Mouse (Mus musculus): ENCODE results near the gene Daam2. TPM values are rescaled to one million over a fixed set of nuclear protein-coding genes. Genes with fewer than 3 reads are reported as not detected.

Gene Daam2
- polyA plus RNA-seq, 1 experiment from 2014 or later = 1.6 TPM

DNA sequence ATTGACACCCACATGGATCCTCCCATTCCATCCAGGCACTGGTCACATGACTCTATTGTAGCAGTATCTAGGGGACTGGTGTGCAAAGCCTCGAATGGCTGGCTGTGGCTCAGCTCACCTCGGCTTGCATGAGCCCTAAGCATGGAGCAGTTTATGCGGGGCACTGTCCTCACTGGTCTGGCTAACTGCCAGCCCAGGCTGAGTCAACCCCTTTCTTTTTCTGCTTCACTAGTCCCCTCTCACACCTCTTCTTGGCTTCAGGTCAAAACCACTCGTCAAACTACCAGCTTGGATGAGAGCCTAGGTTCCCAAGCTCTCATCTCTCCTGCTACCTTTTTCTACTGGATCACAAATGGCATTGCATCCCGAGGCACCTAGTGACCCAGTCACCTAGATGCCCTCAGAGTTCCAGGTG lies 51.5 kb downstream of the Daam2 start:
- WGBS = 66% methylated on average over 5 of the region's 5 CpGs
- no peaks in the 10 kb centered on the region for H3K27me3 ChIP-seq
- no peak; the same call in 1 of the 2 replicates for ATAC-seq

DNA sequence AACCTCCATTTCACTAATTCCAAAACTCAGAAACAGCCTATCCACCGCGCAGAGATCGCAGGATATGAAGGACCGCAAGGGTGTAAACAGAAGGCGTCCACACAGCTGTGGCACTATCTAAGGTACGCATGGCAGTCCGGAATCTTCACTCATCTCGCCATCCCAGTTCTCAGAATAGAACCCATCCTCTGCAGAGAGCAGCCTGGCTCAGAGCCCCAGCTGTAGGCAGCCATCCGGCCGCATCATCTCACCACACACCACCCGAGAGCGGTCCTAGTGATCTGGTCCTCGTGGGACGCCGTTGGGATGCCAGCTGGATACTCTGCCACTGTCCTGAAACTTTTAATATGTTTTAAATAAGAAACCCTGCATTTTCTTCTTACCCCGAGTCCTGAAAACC lies 54.7 kb downstream of the Daam2 start:
- ATAC-seq = no peak
- H3K9ac ChIP-seq (replicated peaks) = no peak overlapping the region

More for the DNA sequence above, 51.5 kb downstream of the Daam2 start:
- Histone ChIP-seq H3K9me3 (no peaks in the 10 kb centered on the region), H3K4me2 (replicated peaks) (no peak overlapping the region), H3K27ac (no peak overlapping the region), H3K4me3 (replicated peaks) (no peak overlapping the region), H3K36me3 (no peaks in the 10 kb centered on the region), H3K4me1 (replicated peaks) (no peaks in the 10 kb centered on the region), H3K9ac (replicated peaks) (no peak overlapping the region)

DNA sequence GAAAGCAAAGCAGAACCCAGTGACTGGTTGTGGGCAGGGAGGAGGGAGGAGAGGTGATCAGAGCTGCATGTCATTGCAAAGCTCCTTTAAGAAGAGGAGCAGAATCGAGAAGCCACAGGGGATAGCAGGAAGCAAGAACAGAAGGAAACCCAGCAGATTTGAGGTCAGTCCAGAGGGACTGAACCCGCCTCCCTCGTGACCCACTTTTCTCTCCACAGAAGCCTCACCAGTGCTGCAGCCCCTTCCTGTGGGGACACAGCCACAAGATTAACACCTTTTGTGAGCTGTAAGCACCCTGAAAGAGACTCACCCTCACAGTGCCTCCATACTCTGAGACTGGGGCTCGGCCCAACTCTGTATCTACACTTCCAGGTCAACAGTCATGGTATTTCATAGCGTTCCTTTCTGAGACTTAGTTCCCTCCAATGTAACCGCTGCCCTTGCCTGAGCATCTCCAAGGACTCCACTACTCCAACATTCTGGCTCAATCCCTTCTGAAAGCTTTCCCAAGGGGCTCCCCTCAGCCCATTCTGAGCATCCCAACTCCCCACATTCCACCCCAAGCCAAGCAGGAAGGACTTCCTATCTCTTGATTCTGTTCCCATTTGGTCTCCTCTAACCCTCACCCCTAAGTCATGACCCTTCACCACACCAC lies 60.8 kb downstream of the Daam2 start:
- Histone ChIP-seq H3K27me3 (no peaks in the 10 kb centered on the region), H3K9me3 (no peaks in the 10 kb centered on the region), H3K4me1 (replicated peaks) (no peaks in the 10 kb centered on the region), H3K4me2 (replicated peaks) (no peak overlapping the region), H3K4me3 (replicated peaks) (no peak overlapping the region), H3K9ac (replicated peaks) (no peak overlapping the region), H3K36me3 (no peaks in the 10 kb centered on the region), H3K27ac (no peak overlapping the region)
- ATAC-seq = no peak
- 77% methylated on average over 6 of the region's 6 CpGs for WGBS

More for the DNA sequence above, 54.7 kb downstream of the Daam2 start:
- no peaks in the 10 kb centered on the region for H3K9me3 ChIP-seq
- no peaks in the 10 kb centered on the region for H3K4me1 ChIP-seq (replicated peaks)
- H3K36me3 ChIP-seq = no peaks in the 10 kb centered on the region
- H3K4me3 ChIP-seq (replicated peaks) = no peak overlapping the region
- no peak overlapping the region for H3K27ac ChIP-seq
- WGBS = 95% methylated on average over 16 of the region's 16 CpGs
- H3K27me3 ChIP-seq = no peaks in the 10 kb centered on the region
- no peak overlapping the region for H3K4me2 ChIP-seq (replicated peaks)

DNA sequence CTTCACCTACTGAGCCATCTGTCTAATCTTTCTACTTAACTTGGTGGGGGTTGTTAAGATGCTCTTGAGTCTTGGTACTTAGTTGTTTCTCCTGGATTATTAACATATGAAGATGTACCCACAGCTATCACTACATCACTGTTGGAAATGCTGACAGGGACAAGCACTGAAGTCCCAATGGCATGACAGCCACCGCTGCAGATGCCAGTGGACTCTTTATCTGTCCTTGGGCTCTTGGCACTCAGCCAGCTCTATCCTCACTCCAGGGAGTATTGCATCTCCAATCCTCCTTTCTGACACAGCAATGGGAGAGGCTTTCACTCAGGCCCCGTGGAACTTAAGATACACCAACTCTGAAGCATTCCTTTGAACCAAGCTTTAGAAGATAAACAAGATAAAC lies 63.9 kb downstream of the Daam2 start:
- WGBS = 69% methylated on average over 2 of the region's 2 CpGs
- no peak for ATAC-seq
- H3K4me2 ChIP-seq (replicated peaks) = no peak overlapping the region

DNA sequence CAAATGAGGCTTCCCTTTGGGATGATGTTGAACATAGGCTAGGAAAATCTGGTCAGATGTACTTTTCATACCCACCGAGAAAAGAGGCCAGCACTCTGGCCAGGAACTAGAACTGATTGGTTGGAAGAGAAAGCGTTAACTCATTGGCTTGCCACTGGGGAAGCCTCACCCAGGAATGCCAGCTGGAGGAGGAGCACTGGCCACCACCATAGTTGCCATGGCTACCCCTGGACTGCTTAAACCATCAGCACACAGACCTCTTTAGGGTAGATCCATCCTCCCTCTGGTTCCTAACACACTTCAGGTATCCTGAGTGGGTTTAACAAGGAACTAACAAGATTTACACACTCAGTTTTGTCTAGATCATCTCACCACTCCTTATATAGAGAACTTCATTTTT lies 64.5 kb downstream of the Daam2 start:
- 85% methylated on average over 2 of the region's 2 CpGs for WGBS
- Histone ChIP-seq H3K9me3 (no peaks in the 10 kb centered on the region), H3K9ac (replicated peaks) (no peak overlapping the region), H3K36me3 (no peaks in the 10 kb centered on the region), H3K27ac (no peak overlapping the region), H3K4me3 (replicated peaks) (no peak overlapping the region), H3K4me2 (replicated peaks) (no peak overlapping the region), H3K4me1 (replicated peaks) (no peaks in the 10 kb centered on the region), H3K27me3 (no peaks in the 10 kb centered on the region)
- no peak for ATAC-seq

More for the DNA sequence above, 63.9 kb downstream of the Daam2 start:
- no peak overlapping the region for H3K27ac ChIP-seq
- no peak overlapping the region for H3K4me3 ChIP-seq (replicated peaks)
- no peaks in the 10 kb centered on the region for H3K4me1 ChIP-seq (replicated peaks)
- H3K9ac ChIP-seq (replicated peaks) = no peak overlapping the region
- H3K36me3 ChIP-seq = no peaks in the 10 kb centered on the region
- no peaks in the 10 kb centered on the region for H3K9me3 ChIP-seq
- H3K27me3 ChIP-seq = no peaks in the 10 kb centered on the region

DNA sequence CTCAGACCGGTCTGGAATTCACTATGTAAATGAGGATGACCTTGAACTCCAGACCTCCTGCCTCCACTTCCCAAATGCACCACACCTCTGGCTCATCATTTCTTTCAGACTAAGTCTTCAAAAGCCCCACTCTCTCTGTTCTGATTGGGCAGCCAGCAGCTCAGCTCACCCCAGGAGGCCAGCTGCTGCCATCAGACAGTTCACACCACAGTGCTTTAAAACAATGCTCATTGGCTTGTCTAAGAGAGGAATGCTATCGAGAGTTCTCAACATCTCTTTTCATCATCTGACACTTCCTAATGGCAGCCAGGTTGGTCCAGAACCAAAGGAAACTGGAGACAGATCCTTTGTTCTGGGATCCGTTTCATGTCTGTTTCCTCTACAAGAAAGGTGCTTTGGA lies 66.0 kb downstream of the Daam2 start:
- H3K36me3 ChIP-seq = no peaks in the 10 kb centered on the region
- no peaks in the 10 kb centered on the region for H3K27me3 ChIP-seq
- ATAC-seq = no peak
- no peak overlapping the region for H3K4me3 ChIP-seq (replicated peaks)
- no peak overlapping the region for H3K27ac ChIP-seq
- H3K9ac ChIP-seq (replicated peaks) = no peak overlapping the region
- H3K4me2 ChIP-seq (replicated peaks) = no peak overlapping the region
- no peaks in the 10 kb centered on the region for H3K9me3 ChIP-seq
- WGBS = 56% methylated on average over 3 of the region's 3 CpGs
- no peaks in the 10 kb centered on the region for H3K4me1 ChIP-seq (replicated peaks)

DNA sequence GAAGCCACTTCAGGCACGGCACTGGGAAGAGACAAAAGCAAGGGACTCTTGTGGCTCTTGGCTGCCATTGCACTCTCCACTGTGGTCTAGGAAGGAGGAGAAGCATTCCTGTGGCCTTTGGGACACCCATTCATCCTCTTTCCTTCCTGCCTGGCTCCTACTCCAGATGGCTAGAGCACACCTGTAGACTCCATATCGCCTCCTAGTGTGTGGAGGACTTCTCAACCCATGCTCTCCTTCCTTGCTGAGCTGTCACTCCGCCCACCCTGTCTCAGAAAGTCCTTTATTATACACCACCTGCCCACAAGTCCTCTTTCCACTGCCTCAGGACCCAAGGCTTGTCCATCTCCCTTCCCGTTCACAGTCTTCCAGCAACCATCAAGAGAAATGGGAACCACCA lies 70.9 kb downstream of the Daam2 start:
- no peak overlapping the region for H3K27ac ChIP-seq
- WGBS = 94% methylated on average over 4 of the region's 4 CpGs
- no peaks in the 10 kb centered on the region for H3K4me1 ChIP-seq (replicated peaks)
- no peak overlapping the region for H3K4me2 ChIP-seq (replicated peaks)
- H3K9ac ChIP-seq (replicated peaks) = no peak overlapping the region
- no peaks in the 10 kb centered on the region for H3K36me3 ChIP-seq
- ATAC-seq = no peak
- no peak overlapping the region for H3K4me3 ChIP-seq (replicated peaks)
- no peaks in the 10 kb centered on the region for H3K27me3 ChIP-seq
- H3K9me3 ChIP-seq = no peaks in the 10 kb centered on the region

DNA sequence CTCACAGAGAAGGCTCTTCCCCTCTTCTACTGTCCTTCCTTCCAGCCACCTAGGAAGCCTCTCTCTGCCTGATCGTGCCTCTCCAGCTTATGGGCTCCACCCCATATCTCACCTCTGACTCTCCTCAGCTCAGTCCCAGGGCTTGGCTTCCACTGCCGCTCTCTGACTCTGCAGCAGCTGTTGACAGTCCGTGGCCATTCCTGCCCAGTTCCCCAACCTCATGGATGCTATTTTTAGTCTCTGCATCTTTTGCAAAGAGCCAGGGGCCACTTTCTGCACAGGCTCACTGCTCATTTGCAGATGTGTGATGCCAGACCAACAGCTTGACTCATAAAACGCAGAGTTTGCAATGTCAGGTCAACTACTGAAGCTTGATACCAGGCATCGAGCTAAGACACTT lies 75.0 kb downstream of the Daam2 start:
- Histone ChIP-seq H3K9ac (replicated peaks) (no peak overlapping the region), H3K36me3 (no peaks in the 10 kb centered on the region), H3K27ac (no peak overlapping the region), H3K9me3 (no peaks in the 10 kb centered on the region), H3K4me1 (replicated peaks) (no peaks in the 10 kb centered on the region), H3K4me3 (replicated peaks) (no peak overlapping the region), H3K27me3 (no peaks in the 10 kb centered on the region), H3K4me2 (replicated peaks) (no peak overlapping the region)
- no peak for ATAC-seq
- WGBS = 87% methylated on average over 5 of the region's 5 CpGs

DNA sequence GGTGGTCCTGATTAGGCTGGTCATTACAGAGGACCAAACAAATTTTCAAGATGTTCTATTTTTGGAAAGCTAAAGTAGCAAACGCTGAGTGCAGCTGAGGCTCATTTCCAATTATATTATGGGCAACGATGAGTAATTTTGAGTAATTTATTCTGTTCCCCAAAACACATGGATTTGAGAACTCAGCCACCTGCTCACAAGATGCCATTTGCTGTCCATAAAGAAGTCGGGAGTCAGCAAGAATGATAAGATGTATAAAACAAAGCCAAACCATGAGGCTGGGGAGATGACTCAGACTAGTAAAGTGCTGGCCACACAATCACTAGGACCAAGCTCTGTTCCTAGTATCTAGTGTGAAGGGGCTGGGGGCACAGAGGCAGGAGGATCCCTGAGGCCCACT lies 79.7 kb downstream of the Daam2 start:
- H3K4me3 ChIP-seq (replicated peaks) = no peak overlapping the region
- H3K27me3 ChIP-seq = no peaks in the 10 kb centered on the region
- H3K9me3 ChIP-seq = no peaks in the 10 kb centered on the region
- no peaks in the 10 kb centered on the region for H3K36me3 ChIP-seq
- 85% methylated on average over 3 of the region's 3 CpGs for WGBS
- no peak overlapping the region for H3K27ac ChIP-seq
- no peak for ATAC-seq
- no peaks in the 10 kb centered on the region for H3K4me1 ChIP-seq (replicated peaks)
- no peak overlapping the region for H3K9ac ChIP-seq (replicated peaks)
- H3K4me2 ChIP-seq (replicated peaks) = no peak overlapping the region

DNA sequence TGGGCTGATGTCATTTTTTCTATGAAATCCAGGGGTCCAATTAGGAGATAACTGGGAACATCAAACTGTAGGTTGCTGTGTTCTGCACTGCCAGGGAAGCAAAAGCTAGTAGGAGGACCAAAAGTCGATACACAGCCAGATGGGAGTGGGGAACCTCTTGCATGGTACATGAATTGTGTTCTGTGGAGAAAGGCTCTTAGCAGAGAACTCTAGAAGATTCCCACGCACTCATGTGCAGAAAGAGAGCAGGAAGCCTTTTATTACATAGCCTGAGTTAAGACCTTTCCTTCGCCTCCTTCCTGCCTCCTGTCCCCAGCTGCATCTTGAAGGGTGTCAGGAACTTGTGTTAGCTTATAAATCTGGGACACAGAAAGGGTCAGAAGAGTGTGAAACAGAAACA lies 82.3 kb downstream of the Daam2 start:
- WGBS = 83% methylated on average over 3 of the region's 3 CpGs
- H3K27ac ChIP-seq = no peak overlapping the region
- H3K9me3 ChIP-seq = no peaks in the 10 kb centered on the region
- H3K4me2 ChIP-seq (replicated peaks) = no peak overlapping the region
- no peak overlapping the region for H3K4me3 ChIP-seq (replicated peaks)
- no peaks in the 10 kb centered on the region for H3K4me1 ChIP-seq (replicated peaks)
- H3K9ac ChIP-seq (replicated peaks) = no peak overlapping the region
- no peaks in the 10 kb centered on the region for H3K27me3 ChIP-seq
- ATAC-seq = no peak
- H3K36me3 ChIP-seq = no peaks in the 10 kb centered on the region

DNA sequence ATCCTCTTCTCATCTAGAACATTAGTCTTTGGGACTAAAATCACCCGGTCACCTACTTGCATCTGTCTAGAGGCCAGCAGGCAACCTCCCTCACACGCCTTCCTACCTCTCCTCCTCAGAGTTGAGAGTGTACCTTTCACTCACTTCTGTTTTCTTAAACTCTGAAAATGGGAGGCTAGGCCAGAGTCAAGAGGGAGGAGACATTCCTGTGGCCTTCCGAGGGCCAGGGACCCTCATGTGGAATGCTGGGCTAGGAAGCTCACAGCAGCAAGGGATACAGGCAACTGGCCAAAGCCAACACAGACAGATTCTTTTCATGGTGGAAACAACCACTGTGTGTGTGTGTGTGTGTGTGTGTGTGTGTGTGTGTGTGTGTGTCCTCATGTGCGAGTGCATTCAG lies 86.8 kb downstream of the Daam2 start:
- Histone ChIP-seq H3K4me2 (replicated peaks) (no peak overlapping the region), H3K36me3 (no peaks in the 10 kb centered on the region), H3K4me3 (replicated peaks) (no peak overlapping the region), H3K4me1 (replicated peaks) (peaks cover 3% of the 10 kb centered on the region; the same call in 1 of the 2 replicates), H3K27ac (no peak overlapping the region), H3K9ac (replicated peaks) (no peak overlapping the region), H3K9me3 (no peaks in the 10 kb centered on the region), H3K27me3 (no peaks in the 10 kb centered on the region)
- WGBS = 87% methylated on average over 4 of the region's 4 CpGs
- ATAC-seq = no peak

DNA sequence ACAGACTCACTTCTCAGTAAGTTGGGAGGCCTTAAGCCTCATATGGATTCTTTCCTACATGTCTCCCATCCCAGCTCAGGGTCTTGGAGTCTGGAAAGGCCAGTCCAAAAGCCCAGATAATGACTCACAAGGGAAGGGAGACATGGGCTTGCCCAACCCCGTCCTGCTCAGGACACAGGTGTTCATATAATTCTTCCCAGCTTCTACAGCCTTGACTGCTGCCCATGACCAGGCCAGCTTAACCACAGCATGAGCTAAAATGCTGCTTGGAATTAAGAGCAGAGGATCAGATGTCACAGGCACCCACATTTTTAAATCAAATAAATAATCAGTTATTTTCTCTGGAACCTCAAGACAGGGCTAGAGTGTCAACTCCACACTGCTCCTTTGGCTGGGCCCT lies 89.0 kb downstream of the Daam2 start:
- no peaks in the 10 kb centered on the region for H3K36me3 ChIP-seq
- no peaks in the 10 kb centered on the region for H3K27me3 ChIP-seq
- H3K9ac ChIP-seq (replicated peaks) = no peak overlapping the region
- peaks cover 3% of the 10 kb centered on the region; the same call in 1 of the 2 replicates for H3K4me1 ChIP-seq (replicated peaks)
- H3K27ac ChIP-seq = no peak overlapping the region
- no peak for ATAC-seq
- WGBS = 82% methylated on average over 1 of the region's 1 CpGs
- no peak overlapping the region for H3K4me3 ChIP-seq (replicated peaks)
- H3K4me2 ChIP-seq (replicated peaks) = no peak overlapping the region
- H3K9me3 ChIP-seq = no peaks in the 10 kb centered on the region

DNA sequence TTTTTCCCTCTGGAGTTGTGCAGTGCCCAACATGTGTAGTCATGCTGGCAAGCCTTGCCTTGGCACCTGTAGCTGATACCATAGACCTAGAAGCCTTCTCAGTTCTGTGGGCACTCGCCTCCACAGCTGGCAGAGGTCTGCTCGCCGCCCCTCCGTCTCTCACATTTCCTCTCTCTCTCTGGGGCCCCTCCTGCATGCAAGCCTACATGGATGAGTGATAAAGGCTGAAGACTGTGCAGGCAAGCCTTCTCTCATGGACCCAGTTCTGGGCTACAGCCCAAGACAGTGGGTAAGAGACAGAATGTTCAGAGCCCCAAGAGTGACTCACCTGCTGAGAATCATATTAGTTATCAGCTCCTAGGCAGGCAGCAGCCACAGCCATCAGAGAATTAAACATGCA lies 90.1 kb downstream of the Daam2 start:
- Histone ChIP-seq H3K4me1 (replicated peaks) (peaks cover 3% of the 10 kb centered on the region; the same call in 1 of the 2 replicates), H3K27ac (no peak overlapping the region), H3K27me3 (no peaks in the 10 kb centered on the region), H3K9me3 (no peaks in the 10 kb centered on the region), H3K4me3 (replicated peaks) (no peak overlapping the region), H3K36me3 (no peaks in the 10 kb centered on the region), H3K4me2 (replicated peaks) (no peak overlapping the region), H3K9ac (replicated peaks) (no peak overlapping the region)
- 92% methylated on average over 4 of the region's 4 CpGs for WGBS
- no peak for ATAC-seq

Measured in midbrain, embryonic 13.5 days (tissue).